Mouse (Mus musculus): ENCODE results near the gene Camk1g.

GRCm38 (mm10) chr1:193397109-193397508 lies 27.0 kb upstream of the Camk1g start:
- TF ChIP-seq POLR2A (IDR thresholded peaks at IDR 0.05; ENCODE audit: extremely low read depth, insufficient read depth, low read length) (no peak), CTCF (IDR thresholded peaks at IDR 0.05; ENCODE audit: extremely low read depth, insufficient read depth, low read length) (no peak)

Data from cortical plate, adult 2 months (tissue).